Mouse (Mus musculus) E14TG2a.4 (cell line): ENCODE results near the gene Celf1.

Experiments used
- CTCF ChIP-seq: conservative IDR thresholded peaks from 2 replicates; pipeline ENCODE4 v1.5.1; 2014; ENCODE audit warnings: low read length
- NANOG ChIP-seq: IDR thresholded peaks from 2 replicates; pipeline ENCODE4 v1.6.1; 2014; ENCODE audit warnings: borderline replicate concordance, low read length, mixed read lengths
- POU5F1 ChIP-seq: IDR thresholded peaks from 2 replicates; pipeline ENCODE4 v1.6.1; 2014; ENCODE audit warnings: low read length, borderline replicate concordance

DNA sequence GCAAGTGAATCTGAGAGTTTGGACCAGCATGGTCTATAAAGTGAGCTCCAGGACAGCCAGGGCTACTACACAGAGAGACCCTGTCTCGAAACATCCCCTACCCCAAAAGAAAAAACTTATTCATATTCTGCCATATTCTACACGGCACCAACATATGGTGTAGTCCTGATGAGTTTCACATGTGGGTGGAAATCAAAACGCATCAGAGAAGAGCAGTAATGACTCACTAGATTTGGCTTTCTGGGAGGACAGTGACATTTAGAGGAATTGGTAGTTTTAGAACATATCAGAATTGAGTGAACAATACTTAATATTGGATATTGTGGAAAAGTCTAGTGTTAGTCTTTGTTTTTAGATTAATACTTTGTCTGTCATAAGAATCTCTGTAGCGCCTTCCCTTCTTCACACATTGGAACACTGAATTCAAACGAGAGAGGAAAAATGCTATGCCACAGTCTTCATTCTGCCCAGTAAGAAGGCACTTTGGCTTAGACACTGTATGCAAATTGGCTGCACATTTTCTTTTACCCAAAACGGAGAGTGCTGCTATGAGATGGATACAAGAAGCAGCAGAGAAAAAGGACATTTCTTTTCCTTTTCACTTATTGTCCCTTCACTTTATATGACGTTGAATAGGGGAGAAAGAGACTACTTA lies 35.1 kb downstream of the Celf1 start:
- TF ChIP-seq CTCF (no peak), NANOG (no peak), POU5F1 (no peak)
